Mouse (Mus musculus): ENCODE measurements around the gene Iqsec1. TPM values are rescaled to one million over a fixed set of nuclear protein-coding genes. Genes with fewer than 3 reads are reported as not detected.

Iqsec1 gene
- polyA plus RNA-seq, 1 experiment from 2014 or later: 15.8 TPM

DNA sequence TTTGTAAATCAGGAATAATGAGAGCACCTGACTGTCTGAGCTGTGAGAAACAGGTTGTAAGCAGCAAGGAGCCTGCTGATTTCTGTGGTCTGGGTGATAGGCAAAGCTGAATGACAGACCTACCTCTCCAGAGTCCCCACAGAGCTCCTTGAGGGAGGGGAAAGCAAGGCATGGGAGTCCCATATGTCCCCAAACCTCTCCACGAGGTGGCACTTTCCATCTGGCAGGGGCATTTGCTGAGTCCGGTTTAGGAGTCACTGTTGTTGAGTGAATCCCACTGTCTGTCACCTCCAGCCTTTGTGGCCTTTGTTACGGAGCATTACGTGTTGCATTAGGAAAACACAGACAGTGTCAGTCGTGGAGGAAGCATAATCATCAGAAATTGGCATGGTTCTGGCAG lies 368.5 kb downstream of the Iqsec1 start:
- no peak for ATAC-seq (ENCODE audit: low FRiP score)
- H3K27ac ChIP-seq: no peak overlapping the region

DNA sequence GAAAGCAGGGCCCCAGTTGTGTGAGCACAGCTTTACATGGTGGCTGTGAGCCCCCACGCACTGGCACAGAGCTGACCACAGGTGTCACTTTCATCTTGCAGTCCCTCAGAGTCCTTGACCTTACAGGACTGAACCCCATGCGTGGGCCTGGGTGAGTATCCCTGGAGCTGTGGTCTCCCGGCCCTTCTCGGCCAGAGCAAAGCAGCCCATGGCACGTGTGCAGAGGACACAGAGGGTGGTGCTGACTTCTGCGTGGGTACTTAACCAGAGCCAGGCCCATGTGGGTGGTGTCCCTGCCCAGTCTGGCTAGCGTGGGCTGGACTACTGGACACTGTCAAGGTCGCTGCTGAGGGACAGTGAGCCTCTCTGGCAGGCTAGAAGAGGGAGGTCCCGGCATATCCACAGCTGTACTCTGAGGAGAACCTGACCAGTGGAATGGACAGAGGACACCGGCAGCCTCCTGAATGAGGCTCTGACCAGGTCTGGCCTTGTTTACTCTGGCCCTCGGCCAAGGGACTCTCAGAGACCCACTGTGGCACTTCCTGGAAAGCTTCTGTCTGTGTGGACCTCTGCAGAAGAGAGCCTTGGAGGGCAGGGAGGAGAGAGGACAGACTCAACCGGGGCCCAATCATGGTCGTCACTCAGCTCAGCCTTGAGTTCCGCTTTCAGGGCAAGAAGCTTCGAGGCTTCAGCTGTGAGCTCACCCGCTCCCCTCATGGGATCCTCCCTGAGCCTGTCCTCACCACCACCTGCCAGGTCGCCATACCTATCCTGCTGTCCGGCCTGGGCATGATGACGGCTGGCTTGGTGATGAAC lies 369.5 kb downstream of the Iqsec1 start:
- H3K4me1 ChIP-seq: peaks cover 19% of the 10 kb centered on the region
- no peaks in the 10 kb centered on the region for H3K9me3 ChIP-seq (replicated peaks)
- no peaks in the 10 kb centered on the region for H3K36me3 ChIP-seq
- H3K27ac ChIP-seq: no peak overlapping the region
- 0 out of 2 replicates have a peak, but pooled peaks have one; percentile 17 for ATAC-seq (ENCODE audit: low FRiP score)
- H3K4me3 ChIP-seq: no peak overlapping the region
- 77% methylated on average over 19 of the region's 19 CpGs for WGBS
- H3K9ac ChIP-seq: no peak overlapping the region
- no peak overlapping the region for H3K4me2 ChIP-seq (replicated peaks)
- H3K27me3 ChIP-seq: no peaks in the 10 kb centered on the region

More for the DNA sequence above, 368.5 kb downstream of the Iqsec1 start:
- Histone ChIP-seq H3K4me3 (no peak overlapping the region), H3K4me1 (peaks cover 19% of the 10 kb centered on the region), H3K27me3 (no peaks in the 10 kb centered on the region), H3K9me3 (replicated peaks) (no peaks in the 10 kb centered on the region), H3K4me2 (replicated peaks) (no peak overlapping the region), H3K9ac (no peak overlapping the region), H3K36me3 (no peaks in the 10 kb centered on the region)
- WGBS: 72% methylated on average over 5 of the region's 5 CpGs

DNA sequence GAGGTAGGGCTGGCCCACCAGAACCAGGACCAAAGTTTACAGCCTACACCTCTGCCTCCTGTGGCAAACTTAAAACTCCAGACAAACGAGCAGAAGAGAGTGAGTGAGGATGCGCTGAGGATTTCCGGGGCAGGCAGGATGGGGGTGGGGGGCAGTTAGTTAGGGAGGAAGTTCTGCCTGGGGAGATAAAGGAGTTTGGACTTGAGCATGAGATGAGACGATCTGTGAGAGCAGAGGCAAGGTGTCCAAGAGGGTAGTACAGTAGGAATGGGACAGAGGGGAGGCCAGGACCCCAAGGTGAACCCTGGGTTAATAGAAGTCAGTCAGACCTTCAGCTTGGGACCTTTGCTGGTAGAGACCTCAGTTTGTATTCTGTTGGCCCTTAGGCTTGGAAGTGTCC lies 370.2 kb downstream of the Iqsec1 start:
- Histone ChIP-seq H3K27me3 (no peaks in the 10 kb centered on the region), H3K4me2 (replicated peaks) (no peak overlapping the region), H3K4me3 (no peak overlapping the region), H3K4me1 (peaks cover 19% of the 10 kb centered on the region), H3K9ac (no peak overlapping the region), H3K27ac (no peak overlapping the region), H3K36me3 (no peaks in the 10 kb centered on the region), H3K9me3 (replicated peaks) (no peaks in the 10 kb centered on the region)
- ATAC-seq (ENCODE audit: low FRiP score): no peak
- WGBS: 77% methylated on average over 4 of the region's 4 CpGs

DNA sequence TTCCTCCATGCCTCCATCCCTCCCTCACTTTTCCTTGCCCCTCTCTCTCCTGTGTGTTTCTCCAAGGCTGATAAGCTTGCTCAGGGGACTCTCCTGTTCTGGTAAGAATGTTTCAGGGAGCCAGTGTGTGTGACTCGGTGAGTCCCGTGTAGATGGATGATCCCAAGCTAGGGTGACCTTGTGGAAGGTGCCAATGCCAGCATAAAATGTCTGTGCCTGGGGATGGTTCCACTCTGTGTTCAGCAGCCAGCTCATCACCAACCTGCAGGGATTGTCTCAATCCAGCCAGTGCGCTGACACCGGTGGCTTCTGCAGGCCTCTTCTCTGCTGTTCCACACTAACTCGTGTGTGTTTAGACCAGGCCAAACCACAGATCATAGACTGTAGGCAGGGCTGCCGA lies 372.0 kb downstream of the Iqsec1 start:
- Histone ChIP-seq H3K36me3 (no peaks in the 10 kb centered on the region), H3K4me1 (peaks cover 13% of the 10 kb centered on the region), H3K4me2 (replicated peaks) (no peak overlapping the region), H3K9ac (no peak overlapping the region), H3K27me3 (no peaks in the 10 kb centered on the region), H3K27ac (no peak overlapping the region), H3K4me3 (no peak overlapping the region), H3K9me3 (replicated peaks) (no peaks in the 10 kb centered on the region)
- no peak for ATAC-seq (ENCODE audit: low FRiP score)
- 88% methylated on average over 6 of the region's 6 CpGs for WGBS

DNA sequence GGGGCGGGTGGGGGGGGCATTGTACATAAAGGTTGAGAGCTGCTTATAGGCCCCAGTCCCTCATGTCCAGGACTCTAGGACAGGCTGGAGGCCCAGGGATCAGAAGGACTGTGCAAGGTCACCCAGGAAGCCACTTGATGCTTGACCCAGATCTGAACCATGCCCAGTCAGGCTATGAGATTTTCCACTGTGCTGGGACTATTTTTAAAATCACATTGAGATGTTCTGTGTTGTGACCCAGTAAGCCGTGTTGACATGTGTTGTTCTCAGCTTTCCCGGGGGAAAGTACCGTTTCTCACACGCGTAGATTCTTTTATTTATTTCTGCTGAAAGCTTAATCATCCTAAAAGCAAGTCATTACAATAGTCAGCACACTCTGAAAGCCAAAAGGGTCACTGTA lies 372.5 kb downstream of the Iqsec1 start:
- Histone ChIP-seq H3K4me1 (peaks cover 12% of the 10 kb centered on the region), H3K4me3 (no peak overlapping the region), H3K27me3 (no peaks in the 10 kb centered on the region), H3K27ac (no peak overlapping the region), H3K4me2 (replicated peaks) (no peak overlapping the region), H3K9ac (no peak overlapping the region), H3K9me3 (replicated peaks) (no peaks in the 10 kb centered on the region), H3K36me3 (no peaks in the 10 kb centered on the region)
- no peak for ATAC-seq (ENCODE audit: low FRiP score)
- 84% methylated on average over 6 of the region's 6 CpGs for WGBS

DNA sequence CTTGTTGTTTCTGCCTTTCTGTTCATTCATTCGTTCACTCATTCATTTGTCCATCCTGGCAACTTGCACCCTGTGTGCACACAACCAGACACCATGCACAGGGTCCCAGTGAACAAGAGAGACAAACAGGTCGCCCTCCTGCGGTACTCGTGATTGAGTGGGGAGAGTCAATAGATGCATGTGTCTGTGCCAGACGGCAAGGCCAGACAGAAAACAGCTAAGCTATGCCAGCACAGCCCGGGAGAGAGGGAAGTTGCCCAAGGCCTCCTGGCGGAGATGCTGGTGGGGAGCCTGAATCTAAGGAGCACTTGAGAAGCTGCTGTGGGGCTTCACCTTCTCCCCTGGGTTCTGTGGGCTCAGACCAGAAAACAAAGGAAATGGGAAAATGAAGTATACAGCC lies 373.1 kb downstream of the Iqsec1 start:
- Histone ChIP-seq H3K27ac (no peak overlapping the region), H3K27me3 (no peaks in the 10 kb centered on the region), H3K4me3 (no peak overlapping the region), H3K4me2 (replicated peaks) (no peak overlapping the region), H3K9ac (no peak overlapping the region), H3K9me3 (replicated peaks) (no peaks in the 10 kb centered on the region), H3K36me3 (no peaks in the 10 kb centered on the region), H3K4me1 (peaks cover 6% of the 10 kb centered on the region; the same call in 1 of the 2 replicates)
- ATAC-seq (ENCODE audit: low FRiP score): no peak
- WGBS: 77% methylated on average over 7 of the region's 7 CpGs

DNA sequence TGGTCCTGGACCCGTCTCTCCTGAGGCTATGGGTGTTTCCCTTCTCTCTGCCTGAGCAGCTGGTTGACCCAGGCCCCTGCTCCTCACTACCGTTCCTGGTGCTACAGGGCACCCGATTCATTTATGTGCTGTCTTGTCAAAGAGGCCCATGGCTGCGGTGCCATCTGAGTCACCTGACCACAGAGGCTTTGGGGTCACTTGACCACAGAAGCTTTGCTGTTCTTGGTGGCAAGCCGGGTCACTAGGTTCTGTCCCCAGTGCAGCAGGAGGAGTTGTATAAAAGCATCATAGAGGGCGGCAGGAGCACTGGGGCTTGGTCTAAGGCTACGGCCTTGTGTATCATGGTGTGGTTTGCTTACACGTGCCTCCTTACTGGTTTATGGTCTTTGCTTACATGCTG lies 375.2 kb downstream of the Iqsec1 start:
- Histone ChIP-seq H3K4me3 (no peak overlapping the region), H3K4me1 (0 out of 2 replicates have a peak, but pooled peaks cover 3% of the 10 kb centered on the region), H3K9me3 (replicated peaks) (no peaks in the 10 kb centered on the region), H3K27me3 (no peaks in the 10 kb centered on the region), H3K36me3 (no peaks in the 10 kb centered on the region), H3K4me2 (replicated peaks) (no peak overlapping the region), H3K9ac (0 out of 2 replicates have a peak overlapping the region, but pooled peaks have one; percentile 32), H3K27ac (no peak overlapping the region)
- 85% methylated on average over 8 of the region's 8 CpGs for WGBS
- no peak for ATAC-seq (ENCODE audit: low FRiP score)

DNA sequence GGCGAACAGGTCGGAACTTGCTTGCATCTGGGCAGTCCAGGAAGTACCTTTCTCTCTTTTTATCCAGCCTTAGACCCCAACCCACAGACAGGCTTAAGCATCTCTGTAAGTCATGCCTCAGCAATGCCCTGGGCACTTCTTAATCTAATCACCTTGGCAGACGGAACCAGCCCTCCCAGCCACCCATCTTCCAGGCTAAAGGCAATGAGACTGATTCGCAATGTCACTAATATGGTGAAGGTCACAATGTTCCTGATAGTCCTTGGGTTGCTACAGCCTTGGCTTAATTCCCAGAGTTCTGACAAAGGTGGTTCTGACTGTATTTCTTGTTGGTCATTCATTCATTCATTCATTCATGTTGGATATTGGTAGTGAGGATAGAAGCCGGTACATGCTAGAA lies 378.2 kb downstream of the Iqsec1 start:
- no peaks in the 10 kb centered on the region for H3K36me3 ChIP-seq
- no peak overlapping the region for H3K4me2 ChIP-seq (replicated peaks)
- WGBS: 87% methylated on average over 5 of the region's 5 CpGs
- no peak overlapping the region for H3K4me3 ChIP-seq
- peaks cover 1% of the 10 kb centered on the region for H3K4me1 ChIP-seq
- H3K27ac ChIP-seq: no peak overlapping the region
- H3K9ac ChIP-seq: no peak overlapping the region
- no peak for ATAC-seq (ENCODE audit: low FRiP score)
- no peaks in the 10 kb centered on the region for H3K9me3 ChIP-seq (replicated peaks)
- peaks cover 5% of the 10 kb centered on the region; the same call in 1 of the 2 replicates for H3K27me3 ChIP-seq

DNA sequence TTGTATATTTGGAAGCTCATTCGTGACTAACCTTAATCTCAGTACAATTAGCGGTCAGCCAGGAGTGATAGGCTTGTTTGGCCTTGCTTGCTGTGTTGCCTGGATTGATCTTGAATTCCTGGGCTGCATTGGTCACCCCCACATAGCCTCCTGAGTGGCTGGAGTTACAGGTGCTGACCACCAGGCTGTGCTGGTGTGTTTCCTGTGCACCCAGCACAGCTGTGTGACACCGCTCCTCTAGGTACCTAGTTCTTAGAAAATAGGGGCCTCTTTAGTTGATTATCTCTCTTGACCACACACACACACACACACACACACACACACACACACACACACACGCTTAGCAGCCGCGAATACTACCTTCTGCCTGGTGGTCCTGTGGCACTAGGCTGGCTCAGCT lies 380.3 kb downstream of the Iqsec1 start:
- H3K9me3 ChIP-seq (replicated peaks): no peaks in the 10 kb centered on the region
- H3K4me1 ChIP-seq: peaks cover 6% of the 10 kb centered on the region
- WGBS: 73% methylated on average over 6 of the region's 6 CpGs
- H3K27me3 ChIP-seq: peaks cover 5% of the 10 kb centered on the region; the same call in 1 of the 2 replicates
- ATAC-seq (ENCODE audit: low FRiP score): no peak
- no peak overlapping the region for H3K4me2 ChIP-seq (replicated peaks)
- no peak overlapping the region for H3K4me3 ChIP-seq
- no peaks in the 10 kb centered on the region for H3K36me3 ChIP-seq
- no peak overlapping the region for H3K27ac ChIP-seq
- no peak overlapping the region for H3K9ac ChIP-seq

DNA sequence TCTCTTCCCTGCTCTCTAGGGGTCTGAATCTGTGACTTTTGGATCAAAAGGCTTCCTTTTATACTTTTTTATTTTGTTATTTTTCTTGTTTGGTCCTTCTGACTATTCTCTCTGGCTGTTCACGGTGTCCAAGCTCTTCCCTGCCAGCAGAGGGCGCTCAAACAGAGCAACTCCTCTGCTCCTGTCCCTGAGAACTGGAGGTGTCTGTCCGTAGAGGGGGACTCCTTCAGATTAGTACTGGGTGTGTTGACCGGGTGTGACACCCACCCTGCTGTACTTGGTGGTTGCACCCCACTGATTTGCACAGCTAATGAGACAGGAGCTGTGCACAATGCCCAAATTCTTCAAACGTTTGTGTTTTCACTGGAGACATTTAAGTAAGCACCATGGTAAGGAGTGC lies 381.3 kb downstream of the Iqsec1 start:
- Histone ChIP-seq H3K27me3 (peaks cover 5% of the 10 kb centered on the region; the same call in 1 of the 2 replicates), H3K4me1 (peaks cover 6% of the 10 kb centered on the region), H3K36me3 (no peaks in the 10 kb centered on the region), H3K4me3 (no peak overlapping the region), H3K4me2 (replicated peaks) (no peak overlapping the region), H3K9me3 (replicated peaks) (no peaks in the 10 kb centered on the region), H3K27ac (no peak overlapping the region), H3K9ac (no peak overlapping the region)
- ATAC-seq (ENCODE audit: low FRiP score): 0 out of 2 replicates have a peak, but pooled peaks have one; percentile 5
- WGBS: 16% methylated on average over 5 of the region's 5 CpGs

DNA sequence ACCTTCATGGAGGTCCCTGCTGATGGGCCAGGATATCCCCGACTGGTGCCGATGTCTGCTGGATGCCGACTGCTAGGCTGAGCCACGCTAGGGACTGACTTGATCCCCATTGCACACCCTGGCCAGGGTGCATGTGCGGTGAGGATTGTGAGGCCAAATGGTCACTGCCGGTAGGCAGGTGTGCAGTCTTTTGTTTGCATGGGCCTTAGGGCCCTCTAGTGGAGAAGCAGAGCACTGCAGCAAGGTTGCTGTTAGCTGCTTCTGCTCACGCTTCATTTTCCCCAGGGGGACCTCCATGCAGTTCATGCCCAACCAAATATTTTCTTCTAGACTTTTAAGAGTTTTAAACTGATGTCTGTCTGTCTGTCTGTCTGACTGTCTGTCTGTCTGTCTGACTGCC lies 381.9 kb downstream of the Iqsec1 start:
- Histone ChIP-seq H3K4me2 (replicated peaks) (no peak overlapping the region), H3K4me3 (no peak overlapping the region), H3K9ac (no peak overlapping the region), H3K4me1 (peaks cover 6% of the 10 kb centered on the region), H3K9me3 (replicated peaks) (no peaks in the 10 kb centered on the region), H3K27me3 (peaks cover 5% of the 10 kb centered on the region; the same call in 1 of the 2 replicates), H3K36me3 (no peaks in the 10 kb centered on the region), H3K27ac (no peak overlapping the region)
- WGBS: 24% methylated on average over 7 of the region's 7 CpGs
- ATAC-seq (ENCODE audit: low FRiP score): no peak
